Mouse (Mus musculus) bone marrow macrophage, adult 2 months (primary cell): Measurements from ENCODE around the gene Fgf14.

Source experiments
- CTCF ChIP-seq: IDR thresholded peaks from 2 replicates; pipeline ENCODE4 v1.5.1; 2012; ENCODE audit warnings: low read depth, mild to moderate bottlenecking, low read length, moderate library complexity
- POLR2A ChIP-seq: IDR thresholded peaks from 2 replicates; pipeline ENCODE4 v1.6.1; 2012; ENCODE audit warnings: mild to moderate bottlenecking, low read depth, low read length, borderline replicate concordance

DNA sequence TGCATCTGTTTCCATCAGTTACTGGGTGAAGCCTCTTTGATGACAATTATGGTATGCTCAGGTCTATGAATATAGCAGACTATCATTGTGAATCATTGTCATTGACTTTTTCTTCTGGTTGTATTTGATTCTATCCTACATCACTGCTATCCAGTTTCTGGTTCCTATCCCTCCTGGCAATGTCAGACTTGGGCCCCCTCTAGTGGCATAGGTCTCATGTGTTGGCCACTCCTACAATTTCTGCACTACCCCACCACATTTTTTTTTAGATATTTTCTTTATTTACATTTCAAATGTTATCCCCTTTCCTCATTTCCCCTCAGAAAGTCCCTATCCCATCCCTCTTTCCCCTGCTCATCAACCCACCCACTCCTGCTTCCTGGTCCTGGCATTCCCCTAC lies 409.9 kb downstream of the Fgf14 start:
- TF ChIP-seq POLR2A: no peak
- no peak for TF ChIP-seq CTCF
